Mouse (Mus musculus) small intestine, adult 2 months (tissue): ENCODE data around the gene Gm10160.

Experiments used
- CTCF ChIP-seq: fragments of 200-500 bp; IDR thresholded peaks from 2 replicates; pipeline ENCODE4 v1.5.1; 2012; ENCODE audit warnings: low read depth, mild to moderate bottlenecking, control low read depth, inconsistent platforms, low read length, moderate library complexity, mixed read lengths; ENCODE audit not compliant: insufficient replicate concordance, insufficient read length; ENCODE audit errors: extremely low read depth
- POLR2A ChIP-seq: fragments of 200-500 bp; IDR thresholded peaks from 2 replicates; pipeline ENCODE4 v1.6.1; 2012; ENCODE audit warnings: low read depth, mild to moderate bottlenecking, control low read depth, inconsistent platforms, low read length, moderate library complexity

GRCm38 (mm10) chr7:81850171-81850570, 5.4 kb downstream of the Gm10160 start:
- no peak for TF ChIP-seq CTCF
- no peak for TF ChIP-seq POLR2A
